Mouse (Mus musculus) CD4-positive, CD25-positive, alpha-beta regulatory T cell (primary cell): ENCODE data around the gene Tomm20. TPM values are rescaled to one million over a fixed set of nuclear protein-coding genes. Genes with fewer than 3 reads are reported as not detected.

ENCODE experiments used
- polyA plus RNA-seq: library from polyadenylated mRNA; unstranded; fragments of 100-300 nt; shearing (Covaris generic); gene quantifications from one replicate; pipeline ENCODE4 v1.2.1, GENCODE M21; 2017

Gene Tomm20
- polyA plus RNA-seq = 106 TPM

DNA sequence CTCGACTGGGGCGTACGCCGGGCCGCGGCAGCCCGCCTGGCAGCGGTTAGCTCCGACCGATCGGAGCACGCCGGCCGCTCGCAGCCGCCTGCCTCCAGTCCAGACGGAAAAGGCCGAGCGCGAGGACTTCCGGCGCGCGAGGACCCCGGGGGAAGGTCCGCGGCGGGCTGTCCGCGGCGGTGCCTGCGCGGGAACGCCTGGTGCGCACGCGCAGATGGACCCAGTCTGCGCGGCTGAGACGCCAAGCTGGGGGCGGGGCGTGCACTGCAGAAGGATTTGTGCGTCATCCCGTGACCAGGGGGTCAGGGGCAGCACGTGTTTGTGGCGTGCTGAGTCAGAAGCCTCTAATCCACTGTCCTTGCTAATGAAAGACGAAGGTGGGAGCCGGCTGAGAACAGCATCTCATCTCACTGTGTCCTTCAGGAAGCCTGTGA lies at the start of gene Tomm20:
Gene Tomm20 (minus strand): TSS at position 115 of the 434 bp plus-strand sequence.

GRCm38 (mm10) chr8:126970579-126971313 lies 25.1 kb upstream of the Tomm20 start, which contains the start of gene Rbm34:
Gene Rbm34 (minus strand): TSS chr8:126971071.

Other genes with a start within 250 kb of the Tomm20 start
- 49.2 TPM for gene Rbm34, start 25.2 kb upstream of the Tomm20 start, polyA plus RNA-seq
- gene Pard3, start 118.0 kb upstream of the Tomm20 start, polyA plus RNA-seq = 0.14 TPM